Mouse (Mus musculus): Measurements from ENCODE around the gene Dusp14. TPM values are rescaled to one million over a fixed set of nuclear protein-coding genes. Genes with fewer than 3 reads are reported as not detected.
A peak's percentile ranks its signal among the peaks of the same experiment; 100 is the strongest.

Gene Dusp14
- total RNA-seq (2021), result 10 to 100 TPM; 30.2 to 34.3 TPM

- DNase-seq, result no peak
These were observed at the start of gene Dusp14 for GRCm38 (mm10) chr11:84069034-84069370. Dusp14 (minus strand) TSS chr11:84069261.

DNA sequence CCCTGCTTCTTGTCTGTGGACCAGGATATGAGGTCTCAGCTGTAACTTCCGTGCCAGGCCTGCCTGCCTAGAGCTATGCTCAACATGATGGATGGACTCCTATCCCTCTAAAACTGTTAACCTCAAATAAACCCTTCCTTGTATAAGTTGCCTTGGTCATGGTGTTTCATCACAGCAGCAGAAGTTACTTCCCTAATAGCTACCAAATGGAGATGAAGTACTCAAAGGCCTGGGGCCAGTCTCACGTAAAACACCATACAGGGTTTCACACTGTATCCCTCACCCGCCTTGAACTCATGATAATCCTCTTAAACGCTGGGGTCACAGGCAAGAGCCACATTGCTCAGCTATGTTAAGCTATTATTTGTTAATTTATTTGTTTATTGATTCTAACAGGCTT, 48.4 kb upstream of the Dusp14 start:
- no peak for DNase-seq

DNA sequence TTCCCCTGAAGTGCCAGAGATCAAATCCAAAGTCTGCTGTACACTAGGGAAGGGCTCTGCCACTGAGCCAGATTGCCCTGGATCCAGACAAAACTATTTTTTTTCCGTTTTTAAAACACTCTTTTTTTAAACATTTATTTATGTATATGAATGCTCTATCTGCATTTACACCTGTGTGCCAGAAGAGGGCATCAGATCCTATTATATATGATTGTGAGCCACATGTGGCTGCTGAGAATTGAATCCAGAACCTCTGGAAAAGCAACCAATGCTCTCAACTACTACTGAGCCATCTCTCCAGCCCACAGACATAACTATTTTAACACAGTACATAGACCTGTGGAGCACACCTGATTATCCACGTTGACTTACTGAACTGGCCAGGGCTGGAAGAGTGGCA, 47.2 kb upstream of the Dusp14 start:
- no peak for DNase-seq

GRCm38 (mm10) chr11:84115646-84116045, 46.6 kb upstream of the Dusp14 start:
- DNase-seq, result no peak

DNA sequence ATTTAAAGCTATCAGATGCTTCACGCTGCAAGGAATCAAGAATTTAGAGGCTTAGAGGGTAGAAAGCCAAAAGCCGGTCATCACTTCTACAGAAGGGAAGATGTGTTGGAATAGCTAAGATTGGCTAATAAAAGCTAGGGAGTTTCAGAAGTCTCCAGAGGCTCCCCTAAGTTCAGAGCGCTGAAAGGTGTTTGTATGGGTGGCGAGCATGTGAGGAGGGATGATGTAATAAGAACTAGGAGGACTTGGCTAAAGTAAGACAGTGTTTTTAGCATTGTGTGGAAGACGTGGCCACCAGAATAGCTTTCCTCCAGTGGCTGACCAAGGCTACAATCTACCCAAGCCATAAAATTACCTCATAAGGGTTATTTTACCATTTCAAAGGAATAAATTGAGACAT, 44.6 kb upstream of the Dusp14 start:
- DNase-seq, result no peak

DNA sequence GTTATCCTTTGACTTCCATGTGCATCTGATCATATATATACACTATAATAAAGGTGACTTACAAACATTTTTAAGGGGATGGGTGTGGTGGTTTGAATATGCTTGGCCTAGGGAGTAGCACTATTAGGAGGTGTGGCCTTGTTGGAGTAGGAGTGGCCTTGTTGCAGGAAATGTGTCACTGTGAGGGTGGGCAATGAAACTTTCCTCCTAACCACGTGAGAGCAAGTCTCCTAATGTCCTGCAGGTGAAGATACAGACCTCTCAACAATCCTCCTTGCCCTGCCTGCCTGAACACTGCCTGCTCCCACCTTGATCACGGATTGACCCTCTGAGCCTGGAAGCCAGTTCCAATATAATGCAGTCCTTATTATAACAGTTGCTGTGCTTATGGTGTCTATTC, 38.1 kb upstream of the Dusp14 start:
- no peak for DNase-seq

GRCm38 (mm10) chr11:84104036-84104435, 35.0 kb upstream of the Dusp14 start:
- no peak for DNase-seq

DNA sequence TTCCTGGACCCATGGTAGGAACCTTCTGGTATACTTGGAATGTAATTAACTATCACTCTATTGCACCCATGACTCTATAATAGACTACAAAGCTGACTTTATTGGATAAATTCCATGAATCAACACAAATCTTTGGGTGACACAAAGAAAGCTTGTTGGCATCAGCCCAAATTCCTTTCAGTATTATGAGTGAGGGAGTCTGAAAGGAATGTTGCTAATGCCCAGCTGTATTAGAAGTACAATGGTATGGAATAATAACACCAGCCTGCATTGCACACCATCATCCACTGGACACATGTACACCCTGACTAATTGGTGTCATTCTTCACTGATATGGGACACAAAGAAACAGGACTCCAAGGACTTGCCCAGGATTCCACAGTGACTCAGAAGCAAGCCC, 32.1 kb upstream of the Dusp14 start:
- no peak for DNase-seq

DNA sequence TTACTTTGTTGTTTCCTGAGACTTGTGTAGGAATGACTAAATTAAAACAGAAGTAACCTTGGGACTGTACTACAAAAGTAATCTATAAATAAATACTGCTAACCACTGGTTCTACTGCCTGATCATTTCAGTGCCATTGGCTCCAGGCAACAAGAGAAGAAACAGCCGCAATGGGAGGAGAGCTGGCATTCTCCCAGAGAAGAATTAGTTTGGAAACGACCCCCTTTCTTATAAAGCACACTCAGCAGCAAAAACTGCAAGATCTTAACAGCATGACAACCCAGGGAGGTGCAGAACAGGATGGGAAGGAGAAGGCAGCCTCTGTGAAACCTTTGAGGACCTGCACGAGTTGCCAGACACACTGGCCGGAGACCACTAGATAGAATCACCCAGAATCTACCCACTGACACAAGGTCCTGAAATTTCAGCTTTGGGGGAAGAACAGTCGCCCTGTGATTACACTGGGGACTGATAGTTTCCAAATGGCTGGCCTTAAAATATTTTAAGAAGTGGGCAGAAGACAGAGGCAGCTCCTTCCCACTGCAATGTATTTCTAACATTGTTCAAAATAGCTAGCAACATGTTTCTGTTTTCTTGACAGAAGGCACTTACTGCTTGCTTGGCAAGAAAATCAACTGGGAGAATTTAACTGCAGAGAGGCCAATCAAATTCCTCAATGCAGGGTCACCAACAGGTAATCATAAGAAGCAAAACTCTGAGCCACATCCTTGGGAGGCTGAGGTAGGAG, 28.4 kb upstream of the Dusp14 start:
- no peak for DNase-seq

- DNase-seq, result no peak
These were observed 26.0 kb upstream of the Dusp14 start for GRCm38 (mm10) chr11:84095084-84095483.

DNA sequence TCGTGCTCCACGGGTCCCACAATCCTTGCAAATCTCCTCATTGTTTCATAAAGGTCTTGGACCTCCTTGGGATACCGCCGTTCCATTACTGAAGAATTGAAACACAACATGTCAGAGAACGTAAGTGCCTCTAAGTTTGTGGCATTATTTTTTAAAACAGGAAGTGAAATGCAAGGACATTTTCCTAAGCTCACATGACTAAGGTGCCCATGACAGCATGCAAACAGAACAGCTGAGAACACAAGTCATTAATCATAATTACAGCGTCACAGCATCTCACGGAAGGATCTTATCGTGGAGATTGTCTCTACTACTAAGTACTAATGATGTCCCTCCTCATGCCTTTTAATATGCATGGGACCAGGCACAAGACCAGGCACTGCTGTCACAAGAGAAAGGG, 21.5 kb upstream of the Dusp14 start:
- no peak for DNase-seq

- DNase-seq, result no peak
These were observed 12.8 kb upstream of the Dusp14 start for GRCm38 (mm10) chr11:84081901-84082300.

GRCm38 (mm10) chr11:84080327-84080726, 11.3 kb upstream of the Dusp14 start:
- DNase-seq, result no peak

DNA sequence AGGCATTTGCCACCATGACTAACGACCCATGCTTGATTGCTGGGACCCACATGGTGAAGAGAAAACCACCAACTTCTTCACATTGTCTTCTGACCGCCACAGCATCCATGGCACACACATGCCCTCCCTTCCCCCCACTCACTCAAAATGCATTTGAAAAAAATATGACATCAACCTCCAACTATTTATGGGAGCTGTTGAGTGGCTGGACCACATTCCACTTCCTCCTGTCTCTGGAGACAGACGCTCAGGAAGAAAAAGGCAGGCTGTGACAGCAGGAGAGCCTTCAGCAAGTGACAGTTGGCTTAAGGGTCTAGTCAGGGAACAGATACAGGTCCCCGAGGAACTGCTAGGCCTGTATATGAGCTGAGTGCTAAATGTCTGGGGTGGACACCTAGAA, 10.8 kb upstream of the Dusp14 start:
- DNase-seq, result no peak

- no peak for DNase-seq
These were observed 10.3 kb upstream of the Dusp14 start for GRCm38 (mm10) chr11:84079361-84079760.

- no peak for DNase-seq
These were observed 9.5 kb upstream of the Dusp14 start for GRCm38 (mm10) chr11:84078601-84079000.

- DNase-seq, result no peak
These were observed 7.9 kb upstream of the Dusp14 start for GRCm38 (mm10) chr11:84077008-84077407.

- DNase-seq, result no peak
These were observed 5.0 kb upstream of the Dusp14 start for GRCm38 (mm10) chr11:84073816-84074764.

DNA sequence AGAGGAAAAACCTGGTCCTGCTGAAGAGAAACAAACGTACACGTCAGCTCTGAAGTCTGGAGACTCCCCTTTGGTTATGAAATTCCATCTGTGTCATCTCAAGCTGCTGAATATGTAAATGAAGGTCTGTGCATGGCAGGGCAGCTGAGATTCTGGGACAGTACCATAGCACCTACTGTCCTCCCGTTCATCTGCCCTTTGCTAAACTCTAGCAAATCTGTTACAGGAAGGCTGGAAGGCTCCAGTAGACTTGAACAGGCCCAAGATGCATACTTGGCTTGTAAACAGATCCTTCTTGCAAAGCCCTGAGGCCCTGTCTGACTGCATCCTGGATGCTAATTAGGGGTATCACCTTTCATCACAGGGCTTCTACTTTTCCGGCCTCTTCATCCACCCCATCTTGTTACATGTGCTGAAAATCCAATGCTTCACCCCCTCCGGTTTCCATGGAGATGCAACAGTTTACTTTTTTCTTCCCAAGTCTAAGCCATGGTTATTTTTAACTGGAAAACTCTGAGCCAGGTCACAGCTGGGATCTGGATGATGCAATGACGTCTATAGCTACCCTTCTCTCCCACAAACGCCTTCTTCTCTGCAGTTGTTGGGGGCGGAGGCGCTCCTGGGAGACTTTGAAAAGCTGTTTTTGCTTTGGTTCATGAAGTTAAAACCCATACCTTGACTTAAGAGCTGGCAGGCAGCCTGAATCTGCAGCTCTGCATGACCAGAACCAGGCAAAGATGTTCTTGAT, 4.0 kb upstream of the Dusp14 start:
- no peak for DNase-seq

- peak; percentile 59 to 64 for DNase-seq
These were observed 649 bp downstream of the Dusp14 start for GRCm38 (mm10) chr11:84068191-84069033.

- peak in 1 of 2 experiments; percentile 54 for DNase-seq
These were observed 1.3 kb downstream of the Dusp14 start for GRCm38 (mm10) chr11:84067720-84068190.

Measured in layer of hippocampus, postnatal 36 days (tissue).